Mouse (Mus musculus): ENCODE measurements around the gene March6. TPM values are rescaled to one million over a fixed set of nuclear protein-coding genes. Genes with fewer than 3 reads are reported as not detected.

March6 gene
- total RNA-seq, 2 experiments from 2014 or later: 124 to 131 TPM

DNA sequence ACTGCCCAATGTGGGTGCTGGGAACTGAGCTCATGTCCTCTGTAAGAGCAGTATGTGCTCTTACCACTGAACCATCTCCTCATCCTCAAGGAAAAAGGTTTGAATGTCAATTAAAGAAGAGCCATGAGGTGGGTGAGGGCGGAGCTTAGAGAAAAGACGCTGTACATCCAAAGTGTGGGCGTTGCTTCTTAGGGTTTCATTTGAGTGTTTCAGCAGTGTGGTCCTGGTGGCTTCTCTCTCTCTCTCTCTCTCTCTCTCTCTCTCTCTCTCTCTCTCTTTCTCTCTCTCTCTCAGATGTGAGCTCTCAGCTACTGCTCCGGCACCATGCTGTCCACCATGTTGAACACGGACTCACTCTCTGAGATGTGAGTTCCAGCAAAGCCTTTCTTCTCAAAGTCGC is 117.2 kb downstream of the March6 start:
- no peak for TF ChIP-seq CTCF (IDR thresholded peaks at IDR 0.05)
- H3K27ac ChIP-seq: no peak overlapping the region

GRCm38 (mm10) chr15:31412933-31413332 is 117.9 kb downstream of the March6 start:
- intact Hi-C loops (cut with DNase I): no loop called here
- H3K27ac ChIP-seq: peak overlapping the region; percentile 38; the same call in 1 of the 2 replicates
- H3K4me3 ChIP-seq: no peak overlapping the region
- DNase-seq: no peak
- TF ChIP-seq CTCF (IDR thresholded peaks at IDR 0.05): no peak

More for the DNA sequence above, 117.2 kb downstream of the March6 start:
- DNase-seq: no peak
- H3K4me3 ChIP-seq: no peak overlapping the region
- intact Hi-C loops (cut with DNase I): no loop called here

- Histone ChIP-seq H3K4me3 (no peak overlapping the region), H3K27ac (peak overlapping the region; percentile 38; the same call in 1 of the 2 replicates)
- no peak for TF ChIP-seq CTCF (IDR thresholded peaks at IDR 0.05)
- intact Hi-C loops (cut with DNase I): no loop called here
- no peak for DNase-seq
Observed at GRCm38 (mm10) chr15:31412436-31412835, 118.4 kb downstream of the March6 start.

DNA sequence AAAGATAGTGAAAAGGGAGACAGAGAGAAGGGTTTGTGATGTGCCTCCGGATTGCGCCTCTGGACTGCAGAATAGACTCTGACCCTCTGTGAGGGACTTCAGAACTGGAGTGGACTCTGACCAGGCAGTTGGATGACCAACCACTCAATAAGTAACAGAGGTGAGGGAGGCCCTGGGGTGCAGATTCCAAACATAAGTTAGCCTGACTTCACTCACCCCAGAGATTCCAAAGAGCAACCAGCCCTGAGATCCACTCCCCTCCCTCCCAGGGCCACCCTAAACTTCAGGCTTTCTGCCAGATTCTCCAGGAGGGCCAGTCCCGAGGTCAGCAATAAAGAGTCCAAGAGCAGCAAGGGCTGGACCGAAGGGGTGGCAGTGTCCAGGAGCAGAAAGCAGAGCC is 123.4 kb downstream of the March6 start:
- no peak overlapping the region for H3K4me3 ChIP-seq
- intact Hi-C loops (cut with DNase I): no loop called here
- no peak overlapping the region for H3K27ac ChIP-seq
- DNase-seq: peak; percentile 14
- no peak for TF ChIP-seq CTCF (IDR thresholded peaks at IDR 0.05)

DNA sequence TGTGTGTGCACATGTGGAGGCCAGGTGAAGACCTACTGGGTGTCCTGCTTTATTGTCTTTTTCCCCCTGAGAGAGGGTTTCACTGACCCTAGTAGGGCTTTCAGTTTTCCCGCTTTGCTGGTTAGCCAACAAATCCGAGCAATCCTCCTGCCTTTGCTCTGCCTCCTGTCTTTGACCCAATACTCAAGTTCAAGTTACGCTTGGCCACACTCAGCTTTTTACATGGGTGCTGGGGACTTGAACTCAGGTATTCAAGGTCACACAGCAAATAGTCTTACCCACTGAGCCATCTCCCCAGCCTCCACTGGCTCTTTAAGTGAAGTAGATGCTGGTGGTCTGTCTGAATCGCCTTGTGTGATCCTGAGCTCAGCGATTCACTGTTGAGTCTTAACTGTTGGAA is 124.0 kb downstream of the March6 start:
- no peak overlapping the region for H3K27ac ChIP-seq
- TF ChIP-seq CTCF (IDR thresholded peaks at IDR 0.05): no peak
- H3K4me3 ChIP-seq: no peak overlapping the region
- DNase-seq: peak; percentile 1
- intact Hi-C loops (cut with DNase I): no loop called here

Other genes starting within 250 kb of the March6 start
- gene Ankrd33b, start 163.3 kb downstream of the March6 start, total RNA-seq (2021): 10 to 100 TPM; 11.9 to 31.5 TPM
- gene Ropn1l, start 77.3 kb downstream of the March6 start, total RNA-seq (2021): not detected
- gene Cmbl, start 34.3 kb upstream of the March6 start, total RNA-seq (2021): 10 to 100 TPM; 30.4 to 58.0 TPM
- 100 to 1,000 TPM; 113 to 132 TPM for gene Cct5, start 70.8 kb upstream of the March6 start, total RNA-seq (2021)
- gene Fam173b, start 70.8 kb upstream of the March6 start, total RNA-seq (2021): 10 to 100 TPM; 13.9 to 17.7 TPM